Mouse (Mus musculus) cerebellum, adult 8-10 months (tissue): ENCODE measurements around the gene Tecpr1.

Source experiments
- DNase-seq: peaks from one replicate; pipeline ENCODE4 v3.0.0; 2022

The Tecpr1 gene

DNA sequence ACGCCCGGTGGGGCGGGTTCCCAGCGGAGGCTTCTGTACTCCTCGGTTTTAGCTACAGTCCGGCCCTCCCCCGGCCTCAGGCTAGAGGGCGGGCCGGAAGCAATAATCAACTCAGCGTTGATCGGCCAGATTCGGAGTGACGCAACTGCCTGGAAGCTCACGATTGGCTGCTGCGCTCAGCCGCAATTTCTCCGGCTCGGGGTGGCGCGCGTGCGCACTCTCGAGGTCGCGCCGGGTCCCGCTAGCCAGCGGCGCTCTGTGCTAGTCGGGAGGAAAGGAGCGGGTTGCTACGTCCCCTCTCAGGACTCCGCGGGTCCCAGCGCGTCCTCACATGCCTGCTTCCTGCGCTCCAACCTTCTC is at the start of gene Tecpr1:
Tecpr1 (minus strand) TSS at position 113 of the 360 bp plus-strand sequence.
- DNase-seq: peak; percentile 93

- no peak for DNase-seq
Observed at GRCm38 (mm10) chr5:144271772-144272171, 48.4 kb upstream of the Tecpr1 start.

DNA sequence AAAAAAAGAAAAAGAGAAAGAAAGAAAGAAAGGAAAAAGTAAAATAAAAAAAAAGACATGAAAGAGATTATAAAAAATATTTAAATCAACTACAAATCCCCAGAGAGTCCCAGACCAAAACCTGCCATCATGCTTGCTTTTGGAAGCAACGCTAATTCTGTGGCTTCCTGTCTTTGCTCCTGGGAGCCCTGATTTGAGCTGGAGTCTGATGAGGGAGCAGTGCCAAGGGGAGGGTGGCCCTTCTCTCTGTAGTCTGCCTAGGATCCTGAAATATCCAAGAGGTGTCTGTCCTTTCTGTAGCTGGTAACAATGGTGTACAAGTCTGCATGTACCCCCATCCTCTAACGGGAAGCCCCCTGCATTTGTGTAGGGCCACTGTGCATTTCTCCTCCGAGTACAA is 47.7 kb upstream of the Tecpr1 start:
- no peak for DNase-seq

GRCm38 (mm10) chr5:144270420-144270819 is 47.0 kb upstream of the Tecpr1 start:
- no peak for DNase-seq

- no peak for DNase-seq
Observed at GRCm38 (mm10) chr5:144269926-144270325, 46.5 kb upstream of the Tecpr1 start.

GRCm38 (mm10) chr5:144267535-144268241 is 44.3 kb upstream of the Tecpr1 start:
- no peak for DNase-seq

- DNase-seq: no peak
Observed at GRCm38 (mm10) chr5:144263496-144263895, 40.1 kb upstream of the Tecpr1 start.

DNA sequence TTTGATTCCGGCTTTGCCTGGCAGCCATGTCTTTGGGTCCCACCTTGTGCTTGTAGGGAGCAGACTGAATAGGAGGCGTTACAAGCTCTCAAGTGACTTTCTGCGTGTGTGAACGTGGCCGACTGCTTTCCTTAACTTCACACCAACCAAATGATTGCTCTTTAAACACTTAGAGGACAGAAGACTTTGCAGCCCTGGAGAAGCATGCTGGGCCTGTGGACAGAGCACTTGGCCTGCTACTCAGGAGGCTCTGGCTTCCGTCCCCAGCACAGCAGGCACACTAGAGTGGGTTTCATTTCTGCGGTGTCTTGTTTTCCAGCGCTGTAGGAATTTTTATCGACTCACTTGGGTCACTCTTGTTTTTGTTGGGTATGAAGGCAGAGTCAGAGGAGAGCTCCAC is 39.7 kb upstream of the Tecpr1 start:
- DNase-seq: no peak

- DNase-seq: no peak
Observed at GRCm38 (mm10) chr5:144261829-144262228, 38.4 kb upstream of the Tecpr1 start.

DNA sequence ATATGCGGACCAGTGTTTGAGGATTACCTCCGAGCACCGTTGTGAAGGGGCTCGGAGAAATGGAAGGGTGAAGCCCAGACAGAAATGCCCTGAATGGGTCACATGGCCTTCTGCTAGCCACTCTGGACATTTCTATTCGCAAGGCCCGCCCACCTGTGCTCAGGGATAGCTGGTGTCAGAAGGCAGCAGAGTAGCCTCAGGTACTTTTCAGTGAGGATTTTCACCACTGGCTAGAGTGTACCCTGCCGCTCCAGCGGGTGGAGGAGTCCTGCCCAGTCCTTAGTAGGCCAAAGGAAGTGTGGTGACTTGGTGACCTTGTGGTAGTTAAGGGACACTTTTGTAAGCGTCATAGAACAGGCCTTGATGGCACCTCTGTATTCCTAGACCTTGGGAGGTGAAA is 37.9 kb upstream of the Tecpr1 start:
- no peak for DNase-seq

DNA sequence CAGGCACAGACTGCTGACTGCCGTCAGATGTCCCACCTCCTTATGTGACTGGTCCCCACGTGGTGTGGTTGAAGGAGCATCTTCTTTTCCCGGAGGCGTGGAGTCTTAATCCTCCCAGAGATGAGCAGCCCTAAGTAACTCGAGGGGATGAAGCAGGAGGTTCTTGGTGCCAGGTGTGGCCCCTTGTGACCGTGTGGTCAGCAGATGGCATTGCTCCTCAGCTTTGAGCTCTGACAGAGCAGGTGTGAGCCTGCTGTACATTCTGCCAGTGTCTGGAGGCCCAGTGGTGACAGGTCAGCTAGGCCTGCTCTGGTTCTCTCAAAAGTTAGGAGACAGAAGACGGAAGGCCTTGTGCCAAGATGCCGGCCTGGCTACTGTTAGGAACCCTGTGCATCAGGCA is 37.0 kb upstream of the Tecpr1 start:
- no peak for DNase-seq

DNA sequence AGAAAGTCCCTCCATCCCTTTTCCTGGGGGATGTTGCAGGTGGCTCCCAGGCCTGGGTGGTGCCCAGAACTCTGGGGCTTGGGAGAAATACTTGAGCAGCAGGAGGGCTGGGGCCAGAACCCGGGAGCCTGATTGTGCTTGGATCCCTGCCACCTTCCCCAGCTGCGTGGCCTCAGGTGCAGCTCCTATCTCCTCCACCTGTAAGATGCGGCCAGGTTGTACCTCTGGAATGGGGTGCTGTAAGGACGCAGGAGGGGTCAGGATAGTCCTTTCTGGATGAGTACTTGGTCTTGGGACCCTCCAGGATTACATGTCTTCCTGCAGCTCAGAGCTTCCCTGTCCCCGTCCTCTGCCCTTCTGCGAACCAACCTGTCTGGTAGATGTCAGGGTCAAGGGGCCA is 35.8 kb upstream of the Tecpr1 start:
- DNase-seq: no peak

GRCm38 (mm10) chr5:144258687-144259086 is 35.3 kb upstream of the Tecpr1 start:
- no peak for DNase-seq

- DNase-seq: no peak
Observed at GRCm38 (mm10) chr5:144258131-144258611, 34.8 kb upstream of the Tecpr1 start.

- DNase-seq: no peak
Observed at GRCm38 (mm10) chr5:144257451-144258110, 34.2 kb upstream of the Tecpr1 start.

DNA sequence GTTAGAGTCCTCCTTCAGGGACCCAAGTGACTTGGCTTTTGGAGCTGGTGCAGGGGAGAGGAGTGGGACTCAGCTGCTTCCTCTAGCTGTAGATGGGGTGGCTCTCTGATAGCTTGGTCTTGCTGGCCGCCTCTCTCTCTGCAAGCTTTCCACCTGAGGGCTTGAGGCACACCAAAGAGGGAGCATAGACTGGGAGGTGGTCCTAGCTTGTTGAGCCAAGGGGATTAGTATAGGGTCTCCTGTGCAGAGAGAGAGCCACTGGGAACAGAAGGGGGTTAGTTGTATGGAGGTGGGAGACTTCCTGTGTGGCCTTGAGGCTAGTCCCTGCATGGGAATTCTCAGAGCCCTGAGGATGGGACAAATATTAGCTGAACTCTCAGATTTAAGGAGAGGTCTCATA is 33.5 kb upstream of the Tecpr1 start:
- no peak for DNase-seq

- DNase-seq: no peak
Observed at GRCm38 (mm10) chr5:144256541-144256870, 33.1 kb upstream of the Tecpr1 start.

GRCm38 (mm10) chr5:144255632-144256540 is 32.5 kb upstream of the Tecpr1 start:
- DNase-seq: peak; percentile 37

GRCm38 (mm10) chr5:144254811-144255631 is 31.6 kb upstream of the Tecpr1 start:
- DNase-seq: peak; percentile 77

DNA sequence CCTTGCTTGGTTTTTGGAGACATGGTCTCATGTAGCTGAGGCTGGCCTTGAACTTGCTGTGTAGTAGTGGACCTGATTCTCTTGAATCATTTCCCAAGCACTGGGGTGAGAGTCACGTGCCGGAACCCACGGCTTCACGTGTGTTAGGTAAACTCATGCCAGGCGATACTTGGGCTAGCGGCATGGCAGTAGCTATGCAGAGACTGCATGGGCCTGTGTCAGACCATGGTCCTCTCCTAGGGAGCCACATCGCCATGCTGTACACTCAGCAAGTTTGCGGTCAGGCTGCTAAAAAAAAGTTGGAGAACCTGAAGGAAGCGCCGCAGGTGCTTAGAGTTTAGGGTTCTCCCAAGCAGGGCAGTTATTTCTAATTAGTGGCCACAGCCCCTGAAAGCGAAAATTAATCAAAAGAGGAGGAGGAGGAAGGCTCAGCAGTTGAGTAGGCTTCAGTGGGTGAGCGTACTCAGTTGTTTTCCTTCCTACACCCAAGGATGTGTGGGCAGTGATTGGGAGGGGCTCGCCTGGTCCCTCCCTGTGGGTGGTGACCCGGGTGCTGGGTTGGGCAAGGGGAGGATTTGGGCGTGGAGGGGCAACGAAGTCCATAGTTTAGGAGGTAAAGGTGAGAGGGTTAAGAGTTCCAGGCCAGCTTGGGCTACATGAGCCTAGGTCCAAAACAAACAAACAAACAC is 30.9 kb upstream of the Tecpr1 start:
- no peak for DNase-seq

GRCm38 (mm10) chr5:144253212-144253611 is 29.8 kb upstream of the Tecpr1 start:
- no peak for DNase-seq
